Mouse (Mus musculus): ENCODE measurements around the gene Adam12. TPM values are rescaled to one million over a fixed set of nuclear protein-coding genes. Genes with fewer than 3 reads are reported as not detected.

Gene Adam12
- polyA plus RNA-seq, 1 experiment from 2014 or later: 1.0 TPM

GRCm38 (mm10) chr7:134084926-134085325 is 147.0 kb downstream of the Adam12 start:
- Histone ChIP-seq H3K4me2 (replicated peaks; ENCODE audit: low read depth) (no peak overlapping the region), H3K9me3 (ENCODE audit: control insufficient read depth) (no peaks in the 10 kb centered on the region), H3K27me3 (replicated peaks; ENCODE audit: control insufficient read depth, insufficient read depth, low read length) (no peaks in the 10 kb centered on the region), H3K4me3 (ENCODE audit: low read depth, low read length) (no peak overlapping the region), H3K36me3 (ENCODE audit: control insufficient read depth, insufficient read depth) (no peaks in the 10 kb centered on the region), H3K27ac (ENCODE audit: low read depth, low read length) (no peak overlapping the region), H3K9ac (ENCODE audit: low read depth, low read length) (no peak overlapping the region), H3K4me1 (replicated peaks; ENCODE audit: control insufficient read depth, insufficient read depth, low read length) (no peaks in the 10 kb centered on the region)
- ATAC-seq: no peak
- no peak for TF ChIP-seq CTCF (IDR thresholded peaks at IDR 0.05; ENCODE audit: low read depth)

GRCm38 (mm10) chr7:134081307-134082072 is 150.5 kb downstream of the Adam12 start:
- H3K4me1 ChIP-seq (replicated peaks; ENCODE audit: control insufficient read depth, insufficient read depth, low read length): no peaks in the 10 kb centered on the region
- no peak for TF ChIP-seq CTCF (IDR thresholded peaks at IDR 0.05; ENCODE audit: low read depth)
- no peak overlapping the region for H3K4me3 ChIP-seq (ENCODE audit: low read depth, low read length)
- H3K36me3 ChIP-seq (ENCODE audit: control insufficient read depth, insufficient read depth): no peaks in the 10 kb centered on the region
- WGBS: 78% methylated on average over 8 of the region's 8 CpGs
- no peaks in the 10 kb centered on the region for H3K9me3 ChIP-seq (ENCODE audit: control insufficient read depth)
- H3K27ac ChIP-seq (ENCODE audit: low read depth, low read length): no peak overlapping the region
- ATAC-seq: no peak
- no peak overlapping the region for H3K9ac ChIP-seq (ENCODE audit: low read depth, low read length)
- no peak overlapping the region for H3K4me2 ChIP-seq (replicated peaks; ENCODE audit: low read depth)
- H3K27me3 ChIP-seq (replicated peaks; ENCODE audit: control insufficient read depth, insufficient read depth, low read length): no peaks in the 10 kb centered on the region

DNA sequence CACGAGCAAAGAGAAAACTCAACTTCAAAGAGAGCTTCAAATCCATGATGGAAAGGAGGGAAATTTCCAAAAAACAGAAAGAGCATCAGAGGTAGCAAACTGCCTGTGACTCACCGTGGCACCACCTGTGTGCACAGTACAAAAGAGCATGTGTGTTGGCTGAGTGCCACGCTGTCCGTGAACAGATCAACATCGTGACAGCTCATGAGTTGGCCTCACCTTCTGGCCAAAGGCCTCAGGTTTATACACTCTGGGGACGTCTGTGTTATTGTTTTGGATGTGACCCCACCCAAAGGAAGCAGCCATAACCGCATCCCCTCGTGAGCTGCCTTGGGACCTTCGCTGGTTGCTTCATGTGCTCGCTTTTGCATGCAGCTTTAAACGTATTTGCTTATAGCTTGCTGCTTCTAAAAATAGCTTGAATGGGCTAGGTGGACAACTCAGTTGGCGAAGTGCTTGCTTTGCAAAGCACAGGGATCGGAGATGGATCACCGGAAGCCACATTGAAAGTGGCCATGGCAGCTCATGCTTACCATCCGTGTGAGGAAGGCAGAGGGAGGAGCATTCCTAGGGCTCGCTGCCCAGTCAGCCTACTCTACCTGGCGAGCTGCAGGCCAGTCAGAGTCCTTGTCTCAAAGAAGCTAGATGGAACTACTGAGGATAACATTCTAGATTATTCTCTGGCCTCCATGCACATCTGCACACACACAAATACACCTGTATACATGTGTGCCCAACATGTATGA is 151.8 kb downstream of the Adam12 start:
- TF ChIP-seq CTCF (IDR thresholded peaks at IDR 0.05; ENCODE audit: low read depth): no peak
- no peak for ATAC-seq
- Histone ChIP-seq H3K27ac (ENCODE audit: low read depth, low read length) (no peak overlapping the region), H3K9me3 (ENCODE audit: control insufficient read depth) (no peaks in the 10 kb centered on the region), H3K4me1 (replicated peaks; ENCODE audit: control insufficient read depth, insufficient read depth, low read length) (no peaks in the 10 kb centered on the region), H3K4me2 (replicated peaks; ENCODE audit: low read depth) (no peak overlapping the region), H3K4me3 (ENCODE audit: low read depth, low read length) (no peak overlapping the region), H3K27me3 (replicated peaks; ENCODE audit: control insufficient read depth, insufficient read depth, low read length) (no peaks in the 10 kb centered on the region), H3K36me3 (ENCODE audit: control insufficient read depth, insufficient read depth) (no peaks in the 10 kb centered on the region), H3K9ac (ENCODE audit: low read depth, low read length) (no peak overlapping the region)
- WGBS: 58% methylated on average over 17 of the region's 17 CpGs

DNA sequence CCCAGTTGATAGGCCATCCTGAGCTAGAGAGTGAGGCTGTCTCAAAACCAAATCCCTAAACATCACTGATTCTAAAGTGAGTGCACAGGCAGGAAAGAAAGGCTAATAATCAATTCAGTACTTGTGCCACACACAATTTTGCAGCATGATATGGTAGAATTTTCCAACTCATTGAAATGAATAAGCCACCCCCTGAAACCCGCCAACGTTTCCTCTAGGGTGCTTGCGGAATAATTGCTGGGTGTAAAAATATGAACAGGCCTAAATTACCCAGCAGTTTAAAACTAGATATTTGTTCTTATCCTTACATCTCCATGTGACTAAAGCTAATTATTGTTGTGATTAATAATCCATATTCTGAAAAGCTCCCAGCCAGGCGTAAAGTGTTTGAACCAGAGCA is 154.3 kb downstream of the Adam12 start:
- H3K9me3 ChIP-seq (ENCODE audit: control insufficient read depth): no peaks in the 10 kb centered on the region
- no peak for TF ChIP-seq CTCF (IDR thresholded peaks at IDR 0.05; ENCODE audit: low read depth)
- no peak for ATAC-seq
- no peaks in the 10 kb centered on the region for H3K36me3 ChIP-seq (ENCODE audit: control insufficient read depth, insufficient read depth)
- H3K9ac ChIP-seq (ENCODE audit: low read depth, low read length): no peak overlapping the region
- no peak overlapping the region for H3K4me2 ChIP-seq (replicated peaks; ENCODE audit: low read depth)
- H3K27ac ChIP-seq (ENCODE audit: low read depth, low read length): no peak overlapping the region
- H3K4me3 ChIP-seq (ENCODE audit: low read depth, low read length): no peak overlapping the region
- 95% methylated on average over 4 of the region's 4 CpGs for WGBS
- H3K4me1 ChIP-seq (replicated peaks; ENCODE audit: control insufficient read depth, insufficient read depth, low read length): no peaks in the 10 kb centered on the region
- H3K27me3 ChIP-seq (replicated peaks; ENCODE audit: control insufficient read depth, insufficient read depth, low read length): no peaks in the 10 kb centered on the region

DNA sequence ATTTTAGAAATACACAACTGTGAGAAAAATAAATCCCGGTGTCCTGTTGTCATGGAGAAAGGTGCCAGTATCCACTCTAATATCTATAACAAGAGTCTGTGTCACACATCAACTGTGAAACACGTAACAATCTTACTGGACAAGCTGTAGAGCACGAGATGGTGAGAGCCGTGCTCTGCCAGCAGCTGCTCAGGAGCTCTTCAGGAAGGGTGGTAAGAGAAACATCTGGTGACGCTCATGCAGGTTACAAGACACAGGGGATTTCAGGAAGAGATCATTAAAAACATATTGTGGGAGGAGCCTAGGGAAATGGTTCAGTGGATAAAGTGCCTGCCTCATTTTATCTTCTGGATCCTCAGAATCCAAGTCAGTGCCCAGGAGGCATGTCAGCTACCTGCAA is 158.9 kb downstream of the Adam12 start:
- Histone ChIP-seq H3K36me3 (ENCODE audit: control insufficient read depth, insufficient read depth) (no peaks in the 10 kb centered on the region), H3K9ac (ENCODE audit: low read depth, low read length) (no peak overlapping the region), H3K4me1 (replicated peaks; ENCODE audit: control insufficient read depth, insufficient read depth, low read length) (no peaks in the 10 kb centered on the region), H3K9me3 (ENCODE audit: control insufficient read depth) (no peaks in the 10 kb centered on the region), H3K27ac (ENCODE audit: low read depth, low read length) (no peak overlapping the region), H3K4me3 (ENCODE audit: low read depth, low read length) (no peak overlapping the region), H3K4me2 (replicated peaks; ENCODE audit: low read depth) (no peak overlapping the region), H3K27me3 (replicated peaks; ENCODE audit: control insufficient read depth, insufficient read depth, low read length) (no peaks in the 10 kb centered on the region)
- no peak for TF ChIP-seq CTCF (IDR thresholded peaks at IDR 0.05; ENCODE audit: low read depth)
- ATAC-seq: no peak
- 82% methylated on average over 5 of the region's 5 CpGs for WGBS

GRCm38 (mm10) chr7:134071153-134071885 is 160.6 kb downstream of the Adam12 start:
- Histone ChIP-seq H3K9me3 (ENCODE audit: control insufficient read depth) (no peaks in the 10 kb centered on the region), H3K4me3 (ENCODE audit: low read depth, low read length) (no peak overlapping the region), H3K27me3 (replicated peaks; ENCODE audit: control insufficient read depth, insufficient read depth, low read length) (no peaks in the 10 kb centered on the region), H3K9ac (ENCODE audit: low read depth, low read length) (no peak overlapping the region), H3K4me2 (replicated peaks; ENCODE audit: low read depth) (no peak overlapping the region), H3K36me3 (ENCODE audit: control insufficient read depth, insufficient read depth) (no peaks in the 10 kb centered on the region), H3K27ac (ENCODE audit: low read depth, low read length) (no peak overlapping the region), H3K4me1 (replicated peaks; ENCODE audit: control insufficient read depth, insufficient read depth, low read length) (no peaks in the 10 kb centered on the region)
- TF ChIP-seq CTCF (IDR thresholded peaks at IDR 0.05; ENCODE audit: low read depth): no peak
- WGBS: 49% methylated on average over 11 of the region's 11 CpGs
- ATAC-seq: no peak
